Mouse (Mus musculus) olfactory bulb, adult 2 months (tissue): ENCODE measurements around the gene Orai3. TPM values are rescaled to one million over a fixed set of nuclear protein-coding genes. Genes with fewer than 3 reads are reported as not detected.
A peak's percentile ranks its signal among the peaks of the same experiment; 100 is the strongest.
"Not testable (repeated sequence)": the region's sequence is repeated elsewhere in the genome, so short reads cannot be mapped to it uniquely, and the experiment has no call there.

Experiments
- H3K27ac ChIP-seq: fragments of 200-500 bp; 2 replicates; pipeline ENCODE4 v1.5.1; 2012; ENCODE audit warnings: low read depth, low read length; ENCODE audit not compliant: insufficient read depth
- H3K4me1 ChIP-seq: fragments of 200-500 bp; 2 replicates; pipeline ENCODE4 v1.6.1; 2012; ENCODE audit warnings: low read length; ENCODE audit not compliant: control insufficient read depth, insufficient read depth
- H3K4me3 ChIP-seq: fragments of 200-500 bp; 2 replicates; pipeline ENCODE4 v1.5.1; 2012; ENCODE audit warnings: mild to moderate bottlenecking, low read depth, low read length, moderate library complexity; ENCODE audit not compliant: insufficient read depth
- CTCF ChIP-seq: fragments of 200-500 bp; IDR thresholded peaks from 2 replicates; pipeline ENCODE4 v1.5.1; 2012; ENCODE audit warnings: low read depth, mild to moderate bottlenecking, low read length, moderate library complexity; ENCODE audit not compliant: insufficient read depth
- POLR2A ChIP-seq: fragments of 200-500 bp; IDR thresholded peaks from 2 replicates; pipeline ENCODE4 v1.6.1; 2012; ENCODE audit warnings: mild to moderate bottlenecking, low read depth, low read length, moderate library complexity; ENCODE audit not compliant: insufficient read depth
- WGBS: fragments of 180-500 bp; shearing (Covaris S2); methylation state at CpG from one replicate; pipeline ENCODE4 v1.1.7; 2018; 5-methylcytosine and 5-hydroxymethylcytosine counted together
- polyA plus RNA-seq: library from polyadenylated mRNA; stranded (reverse); fragments of >200 nt; gene quantifications from 2 replicates; pipeline ENCODE4 v1.2.4, GENCODE M21; 2012; ENCODE audit warnings: low replicate concordance; ENCODE audit not compliant: missing spikeins, insufficient read depth, insufficient read length

Gene Orai3
- polyA plus RNA-seq, 1 experiment: not detected

DNA sequence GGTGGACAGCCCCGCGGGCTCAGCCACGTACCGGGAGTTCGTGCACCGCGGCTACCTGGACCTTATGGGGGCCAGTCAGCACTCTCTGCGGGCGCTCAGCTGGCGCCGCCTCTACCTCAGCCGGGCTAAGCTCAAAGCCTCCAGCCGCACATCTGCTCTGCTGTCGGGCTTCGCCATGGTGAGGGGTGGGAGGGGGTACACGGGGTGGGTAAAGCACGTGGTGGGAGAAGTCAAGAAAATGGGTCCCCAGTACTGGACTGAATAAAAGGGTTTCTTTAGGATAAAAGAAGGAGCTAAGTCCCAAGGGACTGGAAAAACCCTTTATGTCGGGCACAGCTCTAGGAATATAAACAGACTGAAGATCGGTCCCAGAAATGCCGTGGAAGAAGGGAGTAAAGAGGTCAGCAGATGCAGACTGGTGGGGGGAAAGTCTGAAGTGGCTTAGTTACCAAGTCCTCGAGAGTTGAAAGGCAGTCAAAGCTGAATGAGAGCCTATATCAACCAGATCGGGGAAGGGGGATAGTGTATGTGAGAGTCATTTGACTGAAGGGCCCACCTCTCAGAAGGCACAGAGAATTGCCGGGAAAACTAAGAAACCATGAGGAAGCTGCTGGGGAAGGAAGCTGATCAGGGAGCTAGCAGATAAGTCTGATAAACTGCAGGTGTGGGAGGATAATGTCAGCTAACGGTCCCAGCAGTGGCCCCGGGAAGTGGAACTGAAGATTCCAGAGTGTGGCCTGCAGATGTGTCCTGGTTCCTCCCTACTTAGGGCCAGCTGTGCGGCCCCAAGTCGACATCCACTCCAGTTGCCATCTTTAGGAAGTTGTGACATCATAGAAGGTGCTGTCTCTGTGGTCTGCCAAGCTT, 657 bp downstream of the Orai3 start:
- H3K4me3 ChIP-seq: peak overlapping the region; percentile 64
- peaks cover 23% of the 10 kb centered on the region for H3K4me1 ChIP-seq
- TF ChIP-seq POLR2A: no peak
- no peak for TF ChIP-seq CTCF
- peak overlapping the region; percentile 92 for H3K27ac ChIP-seq
- 3% methylated on average over 27 of the region's 27 CpGs for WGBS

DNA sequence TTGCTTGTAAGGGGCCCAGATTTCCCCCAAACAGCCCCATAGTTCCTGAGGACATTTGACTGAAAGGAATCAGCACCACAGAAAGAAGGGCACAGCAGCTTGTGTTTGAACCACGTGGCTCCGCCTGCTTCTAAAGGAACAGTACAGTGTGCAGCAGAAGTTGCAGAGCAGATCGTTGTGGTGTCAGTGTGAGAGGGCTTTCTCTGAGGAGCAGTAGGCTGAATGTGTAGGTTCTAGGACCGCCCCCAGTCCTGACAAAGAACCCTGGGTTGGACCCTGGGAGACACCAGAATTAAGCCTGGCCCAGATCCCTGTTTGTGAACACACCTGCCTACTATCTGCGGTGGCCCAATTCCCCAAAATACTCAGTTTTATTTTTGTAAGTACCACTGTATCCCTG, 1.6 kb downstream of the Orai3 start:
- WGBS: 55% methylated on average over 5 of the region's 5 CpGs
- Histone ChIP-seq H3K4me3 (no peak overlapping the region), H3K27ac (0 out of 2 replicates have a peak overlapping the region, but pooled peaks have one; percentile 5), H3K4me1 (peaks cover 23% of the 10 kb centered on the region)
- TF ChIP-seq POLR2A: no peak
- no peak for TF ChIP-seq CTCF

DNA sequence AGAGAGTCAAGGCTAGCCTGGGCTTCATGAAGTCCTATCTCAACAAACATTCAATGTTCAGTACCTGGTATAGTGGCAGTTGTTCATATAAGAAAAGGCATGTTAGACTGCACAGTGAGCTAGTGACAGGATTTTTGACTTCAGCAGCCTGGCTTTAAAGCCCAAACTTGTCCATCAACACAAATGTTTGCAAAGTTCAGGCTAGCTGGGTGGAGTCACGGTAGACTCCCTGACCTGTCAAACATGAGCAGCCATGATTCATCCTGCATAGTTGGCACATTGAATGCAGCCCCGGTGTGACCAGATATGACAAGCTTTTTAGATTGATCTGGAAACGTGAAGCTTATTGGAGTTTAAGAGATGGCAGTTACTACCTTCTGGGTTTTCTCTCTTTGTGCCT, 2.5 kb downstream of the Orai3 start:
- H3K27ac ChIP-seq: no peak overlapping the region
- TF ChIP-seq CTCF (no peak), POLR2A (no peak)
- peaks cover 23% of the 10 kb centered on the region for H3K4me1 ChIP-seq
- H3K4me3 ChIP-seq: no peak overlapping the region
- WGBS: 84% methylated on average over 3 of the region's 3 CpGs

DNA sequence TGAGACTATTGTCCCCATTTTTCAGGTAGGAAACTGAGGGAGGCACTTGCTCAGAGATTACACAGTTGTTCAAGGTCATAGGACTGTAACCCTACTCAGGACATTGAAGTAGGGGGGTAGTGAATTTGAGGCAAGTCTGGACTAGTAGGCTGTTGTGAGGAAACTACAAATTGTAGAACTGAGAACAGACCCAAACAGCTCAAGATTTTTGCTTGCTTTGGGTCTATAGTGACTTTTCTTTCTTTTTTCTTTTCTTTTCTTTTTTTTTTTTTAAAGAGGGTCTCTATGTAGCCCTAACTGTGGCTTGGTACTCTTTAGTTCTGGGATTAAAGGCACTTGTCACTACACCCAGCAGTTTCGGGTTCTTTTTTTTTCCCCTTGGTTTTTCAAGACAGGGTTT, 2.9 kb downstream of the Orai3 start:
- no peak overlapping the region for H3K4me3 ChIP-seq
- TF ChIP-seq CTCF (no peak), POLR2A (no peak)
- WGBS: 81% methylated on average over 1 of the region's 1 CpGs
- no peak overlapping the region for H3K27ac ChIP-seq
- H3K4me1 ChIP-seq: peaks cover 22% of the 10 kb centered on the region

DNA sequence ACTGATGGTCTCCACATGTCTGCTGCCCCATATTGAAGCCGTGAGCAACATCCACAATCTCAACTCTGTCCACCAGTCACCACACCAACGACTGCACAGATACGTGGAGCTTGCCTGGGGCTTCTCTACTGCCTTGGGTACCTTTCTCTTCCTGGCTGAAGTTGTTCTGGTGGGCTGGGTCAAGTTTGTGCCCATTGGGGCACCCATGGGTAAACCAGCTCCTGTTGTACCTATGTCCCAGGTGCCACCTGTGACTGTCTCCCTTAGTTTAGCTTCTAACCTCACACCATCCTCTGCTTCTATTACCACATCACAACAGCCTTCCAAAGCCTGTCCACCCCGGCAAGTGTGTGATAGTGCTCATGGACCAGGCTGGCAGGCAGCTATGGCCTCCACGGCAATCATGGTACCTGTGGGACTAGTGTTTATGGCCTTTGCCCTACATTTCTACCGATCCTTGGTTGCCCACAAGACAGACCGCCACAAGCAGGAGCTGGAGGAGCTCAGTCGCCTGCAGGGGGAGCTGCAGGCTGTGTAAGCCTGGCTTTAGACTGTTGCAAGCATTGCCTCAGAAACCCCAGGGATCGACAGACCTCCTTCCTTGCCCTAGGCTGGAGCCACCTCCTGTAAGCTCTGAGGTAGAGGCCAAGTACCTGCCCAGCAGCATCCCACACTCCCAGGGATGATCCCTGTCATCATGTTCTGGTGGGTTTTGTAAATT, 4.2 kb downstream of the Orai3 start:
- 38% methylated on average over 9 of the region's 9 CpGs for WGBS
- peaks cover 15% of the 10 kb centered on the region for H3K4me1 ChIP-seq
- TF ChIP-seq CTCF (peak; percentile 76), POLR2A (no peak)
- H3K27ac ChIP-seq: no peak overlapping the region
- H3K4me3 ChIP-seq: no peak overlapping the region

DNA sequence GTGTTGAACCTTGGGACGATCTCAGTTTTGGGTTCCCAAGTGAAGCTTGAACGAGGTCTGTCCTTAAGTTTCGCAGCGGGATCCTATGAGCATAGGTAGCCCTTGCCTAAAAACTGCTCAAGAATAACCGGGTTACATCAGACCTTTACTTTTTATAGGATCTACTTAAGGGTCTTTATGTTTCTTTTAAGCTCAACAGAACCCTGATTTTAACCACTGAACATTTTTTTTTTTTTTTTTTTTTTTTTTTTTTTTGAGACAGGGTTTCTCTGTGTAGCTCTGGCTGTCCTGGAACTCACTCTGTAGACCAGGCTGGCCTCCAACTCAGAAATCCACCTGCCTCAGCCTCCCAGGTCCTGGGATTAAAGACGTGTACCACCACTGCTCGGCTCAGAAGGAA, 6.2 kb downstream of the Orai3 start:
- WGBS: 65% methylated on average over 7 of the region's 7 CpGs
- not testable (repeated sequence) for H3K4me1 ChIP-seq

DNA sequence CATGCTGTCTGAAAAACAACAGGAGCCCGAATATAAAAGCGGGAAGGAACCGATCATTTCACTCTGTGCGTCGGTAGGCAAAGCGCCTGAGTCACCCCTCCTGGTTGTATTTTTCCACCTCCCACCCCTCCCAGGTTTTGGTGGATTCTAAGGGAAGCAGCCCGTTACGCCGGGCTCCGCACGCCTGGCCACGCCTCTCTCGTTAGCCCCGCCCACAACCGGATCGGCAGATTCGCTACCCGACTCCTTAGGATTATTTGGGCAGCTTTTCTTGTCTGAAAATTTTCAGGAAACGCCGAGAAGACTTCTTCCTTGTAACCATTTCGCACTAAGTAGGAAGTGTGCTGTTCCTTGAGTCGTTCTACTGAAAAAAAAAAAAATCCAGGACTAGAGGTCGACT, 6.8 kb downstream of the Orai3 start, which contains the start of gene Setd1a:
Setd1a (plus strand) TSS at position 245 of the 400 bp plus-strand sequence.
- Histone ChIP-seq H3K27ac (peak within 1 kb of the TSS; percentile 99), H3K4me3 (peak within 1 kb of the TSS; percentile 92), H3K4me1 (peaks cover 2% of the 10 kb centered on the region; the same call in 1 of the 2 replicates)
- WGBS: under 1% methylated on average over 23 of the region's 23 CpGs
- TF ChIP-seq POLR2A (peak; percentile 36; the same call in 1 of the 2 replicates), CTCF (no peak)

More for the DNA sequence above, 6.2 kb downstream of the Orai3 start:
- Histone ChIP-seq H3K4me3 (peak overlapping the region; percentile 92), H3K27ac (peak overlapping the region; percentile 99)

DNA sequence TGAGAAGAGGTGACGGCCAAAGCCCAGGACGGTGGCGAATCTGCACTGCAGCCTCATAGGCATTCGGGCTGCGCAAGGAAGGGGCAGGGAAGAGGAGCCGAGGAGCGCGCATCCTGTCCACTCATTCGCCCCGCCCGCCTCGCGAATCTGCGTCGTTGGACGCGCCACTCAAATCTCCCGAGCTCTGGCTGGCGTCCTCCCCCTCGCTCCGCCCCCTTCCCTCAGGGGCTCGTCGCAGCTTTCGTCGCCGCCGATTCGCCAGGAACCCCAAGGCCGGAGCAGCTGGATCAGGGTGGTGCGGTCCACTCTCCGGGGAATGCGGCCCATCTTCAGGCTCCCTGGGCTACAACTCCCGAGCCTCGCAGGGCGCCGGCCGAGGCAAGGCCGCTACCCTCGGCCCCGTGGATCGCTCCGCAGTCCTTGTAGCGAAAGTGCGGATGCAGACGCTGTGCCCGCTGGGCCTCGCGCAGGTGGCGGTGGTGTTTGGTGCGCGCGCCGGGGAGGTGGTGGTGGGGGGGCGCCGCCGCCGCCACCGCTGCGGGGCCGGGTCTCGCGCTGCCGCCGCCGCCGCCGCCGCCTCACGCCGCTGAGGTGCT, 7.4 kb downstream of the Orai3 start:
- no peak for TF ChIP-seq CTCF
- no peak for TF ChIP-seq POLR2A
- peaks cover 2% of the 10 kb centered on the region; the same call in 1 of the 2 replicates for H3K4me1 ChIP-seq
- WGBS: under 1% methylated on average over 52 of the region's 70 CpGs
- H3K4me3 ChIP-seq: peak overlapping the region; percentile 92
- H3K27ac ChIP-seq: peak overlapping the region; percentile 99
